Mouse (Mus musculus) bone marrow macrophage, adult 2 months (primary cell): ENCODE measurements around the gene Comp.

Source experiments
- CTCF ChIP-seq: IDR thresholded peaks from 2 replicates; pipeline ENCODE4 v1.5.1; 2012; ENCODE audit warnings: low read depth, mild to moderate bottlenecking, low read length, moderate library complexity
- POLR2A ChIP-seq: IDR thresholded peaks from 2 replicates; pipeline ENCODE4 v1.6.1; 2012; ENCODE audit warnings: mild to moderate bottlenecking, low read depth, low read length, borderline replicate concordance

DNA sequence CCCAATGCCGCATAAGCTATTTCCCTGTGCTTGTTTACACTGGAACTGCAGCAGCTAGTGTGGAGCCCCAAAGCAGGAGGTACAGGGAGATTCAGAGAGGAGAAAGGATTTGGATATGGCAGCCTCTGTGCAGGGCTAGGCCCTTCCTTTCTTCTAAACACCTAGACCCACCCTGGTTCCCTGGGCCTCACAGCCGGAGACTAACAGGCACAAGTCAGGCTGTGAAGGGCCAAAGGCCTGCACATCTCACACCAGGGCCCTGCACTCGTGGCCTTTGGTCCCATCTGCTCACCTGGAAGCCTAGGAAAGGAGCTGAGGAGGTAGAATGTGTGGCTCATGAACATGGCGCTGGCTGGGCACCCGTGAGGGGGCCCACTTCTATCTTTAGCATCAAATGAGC, 22.8 kb downstream of the Comp start:
- TF ChIP-seq CTCF (no peak), POLR2A (no peak)
